Mouse (Mus musculus) hindbrain, embryonic 11.5 days (tissue): Measurements from ENCODE around the gene Atp11a. TPM values are rescaled to one million over a fixed set of nuclear protein-coding genes. Genes with fewer than 3 reads are reported as not detected.

Experiments
- ATAC-seq: fragments of 200-750 bp; cut with Nextera tagmentation; 2 replicates; pipeline ENCODE4 v1.8.0; 2017; ENCODE audit warnings: mild to moderate bottlenecking, moderate TSS enrichment, moderate library complexity; ENCODE audit not compliant: low FRiP score
- DNase-seq: peaks from one replicate; pipeline ENCODE4 v3.0.0-alpha.2; 2015; ENCODE audit warnings: low spot score
- H3K27ac ChIP-seq: fragments of 300-500 bp; sonication (generic); 2 replicates; pipeline ENCODE4 v1.5.1; 2014; ENCODE audit warnings: mild to moderate bottlenecking, low read depth, low read length
- H3K27me3 ChIP-seq: fragments of 300-500 bp; sonication (generic); 2 replicates; pipeline ENCODE4 v1.6.1; 2014; ENCODE audit warnings: mild to moderate bottlenecking, low read length, moderate library complexity, mixed read lengths; ENCODE audit not compliant: control insufficient read depth, insufficient read depth
- H3K36me3 ChIP-seq: fragments of 300-500 bp; sonication (generic); 2 replicates; pipeline ENCODE4 v1.6.1; 2014; ENCODE audit warnings: mild to moderate bottlenecking, low read length, moderate library complexity, mixed read lengths; ENCODE audit not compliant: control insufficient read depth, insufficient read depth
- H3K4me1 ChIP-seq: fragments of 300-500 bp; sonication (generic); replicated peaks from 2 replicates; pipeline ENCODE4 v1.6.1; 2014; ENCODE audit warnings: low read length, mixed read lengths; ENCODE audit not compliant: control insufficient read depth, insufficient read depth
- H3K4me2 ChIP-seq: fragments of 300-500 bp; sonication (generic); replicated peaks from 2 replicates; pipeline ENCODE4 v1.6.1; 2014; ENCODE audit warnings: mild to moderate bottlenecking, low read depth, low read length
- H3K4me3 ChIP-seq: fragments of 300-500 bp; sonication (generic); 2 replicates; pipeline ENCODE4 v1.5.1; 2014; ENCODE audit warnings: low read depth, low read length
- H3K9ac ChIP-seq: fragments of 300-500 bp; sonication (generic); 2 replicates; pipeline ENCODE4 v1.6.1; 2014; ENCODE audit warnings: low read depth, low read length
- H3K9me3 ChIP-seq: fragments of 300-500 bp; sonication (generic); 2 replicates; pipeline ENCODE4 v1.6.1; 2016; ENCODE audit warnings: low read length; ENCODE audit not compliant: control insufficient read depth
- WGBS: fragments of 180-500 bp; shearing (Covaris S2); extraction: QIAGEN DNeasy Blood & Tissue Kit; methylation state at CpG from one replicate; pipeline ENCODE4 v1.1.7; 2014; 5-methylcytosine and 5-hydroxymethylcytosine counted together
- polyA plus RNA-seq: library from polyadenylated mRNA; unstranded; fragments of >200 nt; fragmentation: Nextera tagmentation; extraction: Ambion mirVana; gene quantifications from 2 replicates; pipeline ENCODE4 v1.2.1, GENCODE M21; 2014

The Atp11a gene
- polyA plus RNA-seq, result 9.2 and 12.0 TPM in 2 replicates

DNA sequence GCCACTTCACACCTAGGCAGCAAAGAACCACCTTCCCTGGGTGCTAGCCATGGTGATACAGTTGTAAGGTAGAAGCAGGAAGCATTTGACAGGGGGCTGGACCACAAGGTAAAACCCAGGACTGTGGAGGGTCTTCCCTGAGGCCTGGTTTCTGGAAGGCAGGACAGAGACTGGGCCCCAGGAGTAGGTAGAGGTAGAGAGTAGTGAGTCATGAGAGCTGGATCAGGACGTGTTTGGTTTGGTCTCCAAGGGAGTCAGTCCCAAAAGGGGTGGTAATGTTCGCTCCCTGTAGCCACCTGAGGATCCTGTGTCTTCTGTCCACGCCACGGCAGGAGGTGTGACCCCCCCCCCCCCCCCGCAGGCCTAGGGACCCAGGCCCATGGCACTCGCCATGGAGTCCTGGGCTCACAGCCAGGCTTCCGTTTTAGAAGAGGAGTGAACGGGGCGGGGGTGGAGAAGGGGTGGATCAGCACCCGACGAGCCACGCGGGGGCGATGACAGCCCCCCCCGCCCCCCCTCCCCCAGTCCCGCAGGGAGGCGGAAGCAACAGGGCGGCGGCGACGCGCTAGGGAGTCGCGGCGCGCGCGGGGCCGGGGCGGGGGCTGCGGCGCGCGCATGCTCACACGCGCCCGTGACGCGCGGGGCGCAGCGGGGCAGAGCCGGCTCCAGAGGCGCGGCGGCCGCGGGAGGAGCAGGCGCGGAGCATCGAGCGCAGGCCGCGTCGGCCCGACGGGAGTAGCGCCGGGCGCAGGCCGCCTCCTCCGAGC, at the start of gene Atp11a:
Gene Atp11a, plus strand, starts transcription at position 624 of the 767 bp plus-strand sequence.
- peak; percentile 91 for ATAC-seq
- 0 out of 2 replicates have a peak, but pooled peaks cover 4% of the 10 kb centered on the region for H3K4me1 ChIP-seq
- peak within 1 kb of the TSS; percentile 85 for H3K9ac ChIP-seq
- peak within 1 kb of the TSS; percentile 36; the same call in 1 of the 2 replicates for H3K27ac ChIP-seq
- WGBS, result 2% methylated on average over 39 of the region's 62 CpGs
- peak; percentile 82 for DNase-seq
- H3K36me3 ChIP-seq, result no peaks in the 10 kb centered on the region
- H3K27me3 ChIP-seq, result no peaks in the 10 kb centered on the region
- H3K4me2 ChIP-seq, result peak within 1 kb of the TSS; percentile 94
- H3K4me3 ChIP-seq, result peak within 1 kb of the TSS; percentile 78
- H3K9me3 ChIP-seq, result no peaks in the 10 kb centered on the region

DNA sequence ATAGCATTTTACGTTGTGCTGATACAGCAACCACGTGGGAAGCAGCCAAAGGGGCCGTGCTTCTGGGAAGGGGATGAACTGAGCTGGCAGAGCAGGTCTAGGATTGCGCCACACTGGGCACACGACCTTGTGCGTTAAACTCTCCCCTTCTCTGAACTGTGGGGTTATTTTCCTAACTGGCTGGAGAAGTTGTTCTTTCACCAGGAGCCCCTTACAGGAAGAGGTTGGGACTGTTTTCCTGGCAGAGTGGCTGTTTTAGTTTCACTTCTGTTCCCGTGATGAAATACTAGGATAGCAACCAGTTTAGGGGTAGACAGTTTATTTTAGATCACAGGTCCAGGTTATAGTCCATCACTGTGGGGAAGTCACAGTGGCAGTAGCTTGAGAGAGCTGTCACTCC, 45.2 kb upstream of the Atp11a start:
- no peaks in the 10 kb centered on the region for H3K4me1 ChIP-seq
- ATAC-seq (no peak), DNase-seq (no peak)
- H3K9me3 ChIP-seq, result no peaks in the 10 kb centered on the region
- no peak overlapping the region for H3K9ac ChIP-seq
- no peak overlapping the region for H3K27ac ChIP-seq
- H3K4me3 ChIP-seq, result no peak overlapping the region
- no peak overlapping the region for H3K4me2 ChIP-seq
- H3K27me3 ChIP-seq, result no peaks in the 10 kb centered on the region
- no peaks in the 10 kb centered on the region for H3K36me3 ChIP-seq
- 78% methylated on average over 7 of the region's 7 CpGs for WGBS

DNA sequence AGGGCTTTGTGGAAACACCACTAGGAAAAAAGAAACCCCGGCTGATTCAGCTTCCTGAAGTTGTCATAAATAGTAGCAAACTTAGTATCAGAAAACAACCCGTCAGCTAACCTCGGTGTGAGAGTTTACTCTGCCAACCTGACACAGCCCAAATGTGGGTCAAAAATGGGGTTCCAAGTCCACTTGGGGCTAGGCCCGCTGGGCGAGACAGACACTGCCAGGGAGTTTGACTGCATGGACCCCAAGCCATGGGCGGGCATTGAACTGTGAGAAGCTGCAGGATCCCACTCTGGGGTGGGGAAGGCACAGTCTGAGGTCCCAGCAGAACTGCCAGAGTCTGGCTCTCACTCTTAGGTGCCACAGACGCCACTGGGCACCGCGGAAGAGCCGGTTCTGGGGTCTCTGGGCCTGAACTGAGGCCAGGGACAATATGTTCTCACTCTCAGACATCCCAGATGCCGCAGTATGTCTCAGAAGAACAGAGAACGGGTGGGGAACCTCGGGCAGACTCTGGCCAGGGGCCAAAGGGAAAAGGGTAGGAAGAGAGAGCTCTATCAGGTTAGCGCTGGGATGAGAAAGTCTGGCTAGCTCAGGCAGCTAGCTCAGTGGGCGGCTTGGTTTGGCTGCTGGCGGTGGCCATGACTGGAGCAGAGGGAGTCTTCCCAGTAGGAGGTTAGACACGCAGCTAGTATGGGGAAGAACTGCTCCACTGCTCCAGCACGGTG, 40.8 kb upstream of the Atp11a start:
- H3K4me1 ChIP-seq, result no peaks in the 10 kb centered on the region
- no peak overlapping the region for H3K27ac ChIP-seq
- ATAC-seq, result no peak
- no peak for DNase-seq
- H3K4me3 ChIP-seq, result no peak overlapping the region
- no peak overlapping the region for H3K4me2 ChIP-seq
- H3K36me3 ChIP-seq, result no peaks in the 10 kb centered on the region
- no peaks in the 10 kb centered on the region for H3K27me3 ChIP-seq
- H3K9ac ChIP-seq, result no peak overlapping the region
- no peaks in the 10 kb centered on the region for H3K9me3 ChIP-seq
- 84% methylated on average over 18 of the region's 18 CpGs for WGBS

DNA sequence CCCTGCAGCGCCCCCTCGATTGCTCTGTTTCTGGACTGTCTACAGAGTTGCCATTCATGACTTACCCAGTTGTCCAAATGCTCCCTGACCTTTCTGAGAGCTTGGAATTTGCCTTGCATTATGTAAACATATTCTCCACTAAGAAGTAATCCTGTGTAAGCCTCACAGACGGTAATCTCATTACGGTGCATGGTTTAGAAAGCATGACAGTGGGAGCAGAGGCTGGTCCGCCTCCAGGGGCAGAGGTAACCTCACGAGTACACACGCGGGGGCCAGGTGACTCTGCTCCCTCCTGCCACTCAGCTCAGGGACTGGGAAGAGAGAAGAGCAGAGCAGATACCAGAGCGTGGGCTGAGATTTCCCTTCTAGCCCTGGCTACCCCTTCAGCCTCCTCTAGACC, 37.7 kb upstream of the Atp11a start:
- Histone ChIP-seq H3K4me3 (no peak overlapping the region), H3K27ac (no peak overlapping the region), H3K9ac (no peak overlapping the region), H3K4me2 (no peak overlapping the region), H3K9me3 (no peaks in the 10 kb centered on the region), H3K27me3 (no peaks in the 10 kb centered on the region), H3K36me3 (no peaks in the 10 kb centered on the region), H3K4me1 (no peaks in the 10 kb centered on the region)
- no peak for ATAC-seq
- no peak for DNase-seq
- WGBS, result 75% methylated on average over 9 of the region's 9 CpGs

DNA sequence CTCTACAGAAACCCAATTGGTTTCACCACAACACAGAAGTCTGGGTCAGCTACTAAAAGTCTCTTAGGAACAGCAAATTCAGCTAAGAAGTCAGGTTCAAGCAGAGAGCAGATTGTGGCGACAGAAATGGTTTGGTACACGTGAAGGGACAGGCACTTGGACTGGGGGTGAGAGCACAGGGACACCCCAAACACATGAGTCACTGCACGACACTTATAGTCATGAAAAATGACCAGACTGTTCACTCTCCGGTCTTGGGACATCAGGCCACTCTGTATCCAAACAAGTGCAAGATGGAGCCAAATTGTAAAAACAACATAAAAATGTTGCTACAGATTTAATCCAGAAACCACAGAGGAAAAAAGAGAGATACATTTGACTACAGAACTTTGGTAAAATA, 28.2 kb upstream of the Atp11a start:
- ATAC-seq (no peak), DNase-seq (no peak)
- no peak overlapping the region for H3K4me2 ChIP-seq
- no peaks in the 10 kb centered on the region for H3K9me3 ChIP-seq
- no peak overlapping the region for H3K27ac ChIP-seq
- H3K27me3 ChIP-seq, result no peaks in the 10 kb centered on the region
- no peak overlapping the region for H3K4me3 ChIP-seq
- H3K36me3 ChIP-seq, result no peaks in the 10 kb centered on the region
- no peaks in the 10 kb centered on the region; the same call in 1 of the 2 replicates for H3K4me1 ChIP-seq
- H3K9ac ChIP-seq, result no peak overlapping the region
- 88% methylated on average over 4 of the region's 4 CpGs for WGBS

DNA sequence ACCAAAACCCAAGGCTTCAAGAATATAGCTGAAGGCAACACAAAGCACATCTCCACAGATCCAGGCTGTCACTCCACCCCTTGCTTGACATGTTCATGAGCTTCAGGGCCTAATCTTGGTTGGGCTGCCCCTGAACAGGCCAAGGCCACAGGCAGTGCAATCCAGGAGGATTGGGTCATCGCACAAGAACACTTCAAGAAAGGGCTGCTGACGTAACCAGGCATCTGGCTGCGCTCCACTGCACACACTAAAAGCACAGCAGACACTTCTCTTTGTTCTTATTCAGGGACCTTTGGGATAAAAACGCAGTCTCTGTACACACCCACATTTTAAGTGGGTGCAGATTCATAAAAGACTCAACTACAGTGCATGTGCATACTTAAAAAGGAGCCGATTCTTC, 26.0 kb upstream of the Atp11a start:
- H3K9ac ChIP-seq, result no peak overlapping the region
- no peak for ATAC-seq
- no peak overlapping the region for H3K4me3 ChIP-seq
- 39% methylated on average over 5 of the region's 5 CpGs for WGBS
- H3K4me1 ChIP-seq, result no peaks in the 10 kb centered on the region; the same call in 1 of the 2 replicates
- peak; percentile 50 for DNase-seq
- no peak overlapping the region for H3K4me2 ChIP-seq
- H3K9me3 ChIP-seq, result no peaks in the 10 kb centered on the region
- no peaks in the 10 kb centered on the region for H3K27me3 ChIP-seq
- H3K36me3 ChIP-seq, result no peaks in the 10 kb centered on the region
- H3K27ac ChIP-seq, result no peak overlapping the region

DNA sequence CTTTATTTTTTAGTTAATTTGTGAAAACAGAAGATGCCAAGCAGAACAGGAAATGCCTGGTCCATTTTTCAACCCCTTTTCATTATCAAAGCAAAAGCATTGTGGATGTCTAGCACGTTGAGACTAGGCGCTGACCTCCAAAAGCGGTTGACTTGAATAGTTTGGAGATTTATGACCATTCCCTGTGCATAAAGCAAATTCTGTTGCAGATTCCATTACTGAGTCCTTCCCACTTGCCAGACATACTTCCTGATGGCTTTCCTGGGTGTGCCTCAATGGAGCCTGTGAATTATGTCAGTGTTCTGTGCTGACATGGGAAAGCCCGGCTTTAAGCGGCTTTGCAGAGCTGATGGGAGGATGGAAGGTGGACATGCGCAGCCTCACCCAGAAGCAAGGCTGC, 24.4 kb upstream of the Atp11a start:
- no peaks in the 10 kb centered on the region for H3K9me3 ChIP-seq
- WGBS, result 92% methylated on average over 6 of the region's 6 CpGs
- H3K4me3 ChIP-seq, result no peak overlapping the region

DNA sequence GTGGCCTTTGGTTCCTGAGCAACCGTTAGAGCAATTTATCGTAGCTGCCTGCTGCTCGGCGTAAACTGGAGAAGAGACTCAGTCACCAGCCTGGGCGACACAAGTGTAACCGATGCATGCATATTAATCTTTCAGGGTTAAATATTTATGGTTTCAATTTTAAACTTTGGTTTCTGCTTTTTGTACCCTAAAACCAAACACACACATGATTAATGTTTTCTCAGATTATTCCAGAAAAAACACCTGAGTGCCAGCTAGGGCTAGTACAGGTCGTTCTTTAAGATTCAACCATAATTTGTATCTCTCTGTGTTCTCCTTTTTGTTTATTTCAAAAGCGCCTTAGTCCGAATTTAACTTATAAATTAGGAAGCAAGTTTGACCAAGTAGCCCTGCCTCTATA, 17.7 kb upstream of the Atp11a start:
- H3K4me1 ChIP-seq, result no peaks in the 10 kb centered on the region
- H3K36me3 ChIP-seq, result no peaks in the 10 kb centered on the region
- ATAC-seq (no peak), DNase-seq (no peak)
- no peak overlapping the region for H3K27ac ChIP-seq
- 89% methylated on average over 9 of the region's 9 CpGs for WGBS
- no peaks in the 10 kb centered on the region for H3K9me3 ChIP-seq
- no peaks in the 10 kb centered on the region for H3K27me3 ChIP-seq
- no peak overlapping the region for H3K4me3 ChIP-seq
- H3K9ac ChIP-seq, result no peak overlapping the region
- H3K4me2 ChIP-seq, result no peak overlapping the region

More for the DNA sequence above, 24.4 kb upstream of the Atp11a start:
- no peaks in the 10 kb centered on the region for H3K27me3 ChIP-seq
- no peaks in the 10 kb centered on the region for H3K36me3 ChIP-seq
- DNase-seq, result no peak
- no peaks in the 10 kb centered on the region; the same call in 1 of the 2 replicates for H3K4me1 ChIP-seq
- no peak for ATAC-seq
- no peak overlapping the region for H3K4me2 ChIP-seq
- no peak overlapping the region for H3K9ac ChIP-seq
- H3K27ac ChIP-seq, result no peak overlapping the region
